Mouse (Mus musculus) ES-E14 (cell line): ENCODE data around the gene Hpdl.

Source experiments
- CHD2 ChIP-seq: IDR thresholded peaks from 2 replicates; pipeline ENCODE4 v1.6.1; 2014; ENCODE audit warnings: mild to moderate bottlenecking, low read depth, low read length, inconsistent platforms
- MAFK ChIP-seq: IDR thresholded peaks from 2 replicates; pipeline ENCODE4 v1.6.1; 2014; ENCODE audit warnings: mild to moderate bottlenecking, low read depth, low read length, inconsistent platforms; ENCODE audit not compliant: insufficient read depth

DNA sequence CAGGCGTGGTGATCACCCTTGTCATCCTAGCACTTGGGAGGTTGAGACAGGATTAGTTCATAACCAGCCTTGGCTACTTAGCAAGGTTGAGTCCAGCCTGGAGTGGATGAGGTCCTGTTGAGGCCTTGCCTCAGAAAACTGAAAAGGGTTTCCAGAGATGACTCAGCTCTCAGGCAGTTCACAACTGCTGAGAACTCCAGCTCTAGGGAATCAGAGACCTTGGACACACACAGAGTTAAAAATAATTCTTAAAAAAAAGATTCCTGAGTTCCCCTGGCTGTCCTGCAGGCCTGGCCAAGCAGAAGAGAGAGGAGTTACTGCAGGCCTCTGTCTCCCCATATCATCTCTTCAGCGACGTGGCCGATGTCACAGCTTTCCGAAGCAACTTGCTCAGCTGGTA is 6.2 kb downstream of the Hpdl start:
- no peak for TF ChIP-seq CHD2
- TF ChIP-seq MAFK, result no peak
